Mouse (Mus musculus) embryonic fibroblast, embryonic 13.5 days (primary cell): Measurements from ENCODE around the gene Cfap299. TPM values are rescaled to one million over a fixed set of nuclear protein-coding genes. Genes with fewer than 3 reads are reported as not detected.

Experiments
- H3K27ac ChIP-seq: 2 replicates; pipeline ENCODE4 v1.5.1; 2012; ENCODE audit warnings: low read length, control low read depth, inconsistent platforms; ENCODE audit not compliant: insufficient read depth
- H3K4me1 ChIP-seq: 2 replicates; pipeline ENCODE4 v1.6.1; 2011; ENCODE audit warnings: low read length; ENCODE audit not compliant: control insufficient read depth, insufficient read depth
- H3K4me3 ChIP-seq: 2 replicates; pipeline ENCODE4 v1.5.1; 2011; ENCODE audit warnings: mild to moderate bottlenecking, control low read depth, low read length; ENCODE audit not compliant: insufficient read depth
- CTCF ChIP-seq: IDR thresholded peaks from 2 replicates; pipeline ENCODE4 v1.5.1; 2011; ENCODE audit warnings: mild to moderate bottlenecking, control low read depth, low read length, moderate library complexity, borderline replicate concordance; ENCODE audit not compliant: insufficient read depth
- POLR2A ChIP-seq: IDR thresholded peaks from 2 replicates; pipeline ENCODE4 v1.6.1; 2011; ENCODE audit warnings: low read depth, mild to moderate bottlenecking, control low read depth, low read length, moderate library complexity
- polyA plus RNA-seq: library from polyadenylated mRNA; stranded (reverse); fragments of >200 nt; gene quantifications from 2 replicates; pipeline ENCODE4 v1.2.4, GENCODE M21; 2011; ENCODE audit warnings: low read depth; ENCODE audit not compliant: missing spikeins, insufficient read length

The Cfap299 gene
- polyA plus RNA-seq, 1 experiment = not detected

- H3K4me1 ChIP-seq = no peaks in the 10 kb centered on the region
- no peak overlapping the region for H3K4me3 ChIP-seq
- no peak overlapping the region for H3K27ac ChIP-seq
- no peak for TF ChIP-seq POLR2A
- TF ChIP-seq CTCF = no peak
These were observed 109.6 kb downstream of the Cfap299 start for GRCm38 (mm10) chr5:98438686-98439085.

GRCm38 (mm10) chr5:98446771-98447462 lies 117.8 kb downstream of the Cfap299 start:
- Histone ChIP-seq H3K4me1 (no peaks in the 10 kb centered on the region), H3K27ac (no peak overlapping the region), H3K4me3 (no peak overlapping the region)
- TF ChIP-seq POLR2A = no peak
- no peak for TF ChIP-seq CTCF

GRCm38 (mm10) chr5:98449873-98450272 lies 120.8 kb downstream of the Cfap299 start:
- no peaks in the 10 kb centered on the region for H3K4me1 ChIP-seq
- no peak overlapping the region for H3K4me3 ChIP-seq
- H3K27ac ChIP-seq = no peak overlapping the region
- no peak for TF ChIP-seq CTCF
- TF ChIP-seq POLR2A = no peak

- Histone ChIP-seq H3K4me3 (no peak overlapping the region), H3K27ac (no peak overlapping the region), H3K4me1 (no peaks in the 10 kb centered on the region)
- no peak for TF ChIP-seq CTCF
- TF ChIP-seq POLR2A = no peak
These were observed 137.9 kb downstream of the Cfap299 start for GRCm38 (mm10) chr5:98466882-98467535.

GRCm38 (mm10) chr5:98470052-98470451 lies 140.9 kb downstream of the Cfap299 start:
- H3K4me3 ChIP-seq = no peak overlapping the region
- no peaks in the 10 kb centered on the region for H3K4me1 ChIP-seq
- H3K27ac ChIP-seq = no peak overlapping the region
- TF ChIP-seq CTCF = no peak
- TF ChIP-seq POLR2A = no peak

GRCm38 (mm10) chr5:98476539-98476938 lies 147.4 kb downstream of the Cfap299 start:
- H3K27ac ChIP-seq = no peak overlapping the region

GRCm38 (mm10) chr5:98477261-98477660 lies 148.2 kb downstream of the Cfap299 start:
- no peak for TF ChIP-seq POLR2A
- TF ChIP-seq CTCF = no peak
- no peaks in the 10 kb centered on the region for H3K4me1 ChIP-seq
- H3K4me3 ChIP-seq = no peak overlapping the region
- no peak overlapping the region for H3K27ac ChIP-seq

More at GRCm38 (mm10) chr5:98476539-98476938, 147.4 kb downstream of the Cfap299 start:
- Histone ChIP-seq H3K4me1 (no peaks in the 10 kb centered on the region), H3K4me3 (no peak overlapping the region)
- TF ChIP-seq POLR2A (no peak), CTCF (no peak)

- Histone ChIP-seq H3K27ac (no peak overlapping the region), H3K4me1 (no peaks in the 10 kb centered on the region), H3K4me3 (no peak overlapping the region)
- no peak for TF ChIP-seq POLR2A
- TF ChIP-seq CTCF = no peak
These were observed 154.4 kb downstream of the Cfap299 start for GRCm38 (mm10) chr5:98483507-98483906.

- no peaks in the 10 kb centered on the region for H3K4me1 ChIP-seq
- TF ChIP-seq CTCF (no peak), POLR2A (no peak)
- H3K4me3 ChIP-seq = no peak overlapping the region
- no peak overlapping the region for H3K27ac ChIP-seq
These were observed 156.1 kb downstream of the Cfap299 start for GRCm38 (mm10) chr5:98485189-98485588.

GRCm38 (mm10) chr5:98498317-98498716 lies 169.2 kb downstream of the Cfap299 start:
- H3K4me3 ChIP-seq = no peak overlapping the region
- no peak overlapping the region for H3K27ac ChIP-seq
- no peak for TF ChIP-seq POLR2A
- TF ChIP-seq CTCF = no peak
- no peaks in the 10 kb centered on the region for H3K4me1 ChIP-seq

- Histone ChIP-seq H3K4me1 (peaks cover 4% of the 10 kb centered on the region; the same call in 1 of the 2 replicates), H3K27ac (no peak overlapping the region), H3K4me3 (no peak overlapping the region)
- no peak for TF ChIP-seq CTCF
- no peak for TF ChIP-seq POLR2A
These were observed 187.1 kb downstream of the Cfap299 start for GRCm38 (mm10) chr5:98516214-98516613.
